Mouse (Mus musculus) gonadal fat pad, adult 2 months (tissue): ENCODE results near the gene Ankrd13c. TPM values are rescaled to one million over a fixed set of nuclear protein-coding genes. Genes with fewer than 3 reads are reported as not detected.

Experiments
- polyA plus RNA-seq: library from polyadenylated mRNA; depleted of rRNA; stranded (reverse); fragments of >200 nt; gene quantifications from 2 replicates; pipeline ENCODE4 v1.2.3, GENCODE M21; 2012; rRNA removed

Ankrd13c gene
- polyA plus RNA-seq, 1 experiment = 16.1 TPM

Other genes with a start within 250 kb of the Ankrd13c start
- 34.7 and 44.7 TPM in 2 replicates for gene Cth, start 22.2 kb upstream of the Ankrd13c start, polyA plus RNA-seq
- 307 and 315 TPM in 2 replicates for gene Srsf11, start 89.4 kb downstream of the Ankrd13c start, polyA plus RNA-seq
- 7.0 and 7.9 TPM in 2 replicates for gene Lrrc40, start 89.4 kb downstream of the Ankrd13c start, polyA plus RNA-seq